9 mouse cellular contexts compared by ENCODE assay signal in genomic region chr10:95398489-95398888, GRCm38 (mm10). TPM values are rescaled to one million over a fixed set of nuclear protein-coding genes. Genes with fewer than 3 reads are reported as not detected.
DNase-seq lines count a peak whose midpoint lies in the region; ATAC-seq and TF ChIP-seq lines count a peak whose summit lies in the region.
"Had no signal": no experiment of that assay in that cellular context is flagged by ENCODE, and none has a peak within 500 bp of the region (broad histone marks: within the 10 kb centered on the region; RNA-seq: fewer than 3 reads in every experiment).

No protein-coding gene starts in this region.

- H3K36me3 ChIP-seq in heart, embryonic 12.5 days: peaks cover 7% of the 10 kb centered on the region; the same call in 1 of the 2 replicates
- H3K36me3 ChIP-seq in limb, embryonic 14.5 days (ENCODE audit: control insufficient read depth, insufficient read depth, low read length): no peaks in the 10 kb centered on the region
- H3K36me3 ChIP-seq in neural tube, embryonic 14.5 days (ENCODE audit: control insufficient read depth, insufficient read depth, low read length): no peaks in the 10 kb centered on the region

- DNase-seq in thymus, postnatal 4 days: peak; percentile 15
- no peak for DNase-seq in thymus, postnatal 0 days (ENCODE audit: low spot score)
- DNase-seq in limb, embryonic 14.5 days (ENCODE audit: low spot score): no peak
- no peak for DNase-seq in layer of hippocampus, adult 9-10 months (ENCODE audit: low spot score)
- DNase-seq in thymus, postnatal 14 days: no peak

- no peak for ATAC-seq in heart, embryonic 12.5 days (ENCODE audit: insufficient number of reproducible peaks, low FRiP score)
- no peak for ATAC-seq in limb, embryonic 14.5 days (ENCODE audit: low FRiP score, low read depth)
- ATAC-seq in neural tube, embryonic 14.5 days (ENCODE audit: low read depth): peak; percentile 65; the same call in 1 of the 2 replicates
- no peak for ATAC-seq in erythroid progenitor cell, adult 5-6 weeks (replicated peaks; ENCODE audit: low FRiP score, poor library complexity, severe bottlenecking)

- peak overlapping the region; percentile 60 for H3K9ac ChIP-seq in heart, embryonic 12.5 days
- peak overlapping the region; percentile 47 for H3K9ac ChIP-seq in limb, embryonic 14.5 days (ENCODE audit: low read depth, low read length, severe bottlenecking)
- H3K9ac ChIP-seq in neural tube, embryonic 14.5 days (replicated peaks; ENCODE audit: low read depth, low read length): peak overlapping the region; percentile 29; the same call in 1 of the 2 replicates

- no peaks in the 10 kb centered on the region for H3K9me3 ChIP-seq in heart, embryonic 12.5 days (replicated peaks)
- H3K9me3 ChIP-seq in limb, embryonic 14.5 days (ENCODE audit: control insufficient read depth, low read length): no peaks in the 10 kb centered on the region
- H3K9me3 ChIP-seq in neural tube, embryonic 14.5 days (ENCODE audit: control insufficient read depth, low read length): no peaks in the 10 kb centered on the region

- H3K4me3 ChIP-seq in heart, embryonic 12.5 days: peak overlapping the region; percentile 44
- peak overlapping the region; percentile 34 for H3K4me3 ChIP-seq in limb, embryonic 14.5 days (replicated peaks; ENCODE audit: low read length)
- peak overlapping the region; percentile 11 for H3K4me3 ChIP-seq in neural tube, embryonic 14.5 days (ENCODE audit: low read depth, low read length)

- 2% methylated on average over 18 of the region's 18 CpGs for WGBS in heart, embryonic 12.5 days
- WGBS in limb, embryonic 14.5 days: 8% methylated on average over 14 of the region's 18 CpGs
- WGBS in neural tube, embryonic 14.5 days: 2% methylated on average over 18 of the region's 18 CpGs

- H3K27me3 ChIP-seq in heart, embryonic 12.5 days (replicated peaks): 0 out of 2 replicates have a peak, but pooled peaks cover 3% of the 10 kb centered on the region
- H3K27me3 ChIP-seq in limb, embryonic 14.5 days (ENCODE audit: control insufficient read depth, insufficient read depth, low read length): 0 out of 2 replicates have a peak, but pooled peaks cover 6% of the 10 kb centered on the region
- no peaks in the 10 kb centered on the region for H3K27me3 ChIP-seq in neural tube, embryonic 14.5 days (ENCODE audit: control insufficient read depth, insufficient read depth, low read length)

- H3K4me2 ChIP-seq in heart, embryonic 12.5 days: peak overlapping the region; percentile 82
- H3K4me2 ChIP-seq in limb, embryonic 14.5 days (replicated peaks; ENCODE audit: low read depth, low read length, severe bottlenecking): peak overlapping the region; percentile 62
- peak overlapping the region; percentile 46 for H3K4me2 ChIP-seq in neural tube, embryonic 14.5 days (ENCODE audit: low read depth, low read length)

- peaks cover 31% of the 10 kb centered on the region; the same call in 1 of the 2 replicates for H3K4me1 ChIP-seq in heart, embryonic 12.5 days (replicated peaks)
- peaks cover 31% of the 10 kb centered on the region for H3K4me1 ChIP-seq in limb, embryonic 14.5 days (ENCODE audit: control insufficient read depth, insufficient read depth, low read length)
- H3K4me1 ChIP-seq in neural tube, embryonic 14.5 days (ENCODE audit: control insufficient read depth, insufficient read depth, low read length): 0 out of 2 replicates have a peak, but pooled peaks cover 7% of the 10 kb centered on the region

- no peak for TF ChIP-seq POLR2A in limb, embryonic 14.5 days (IDR thresholded peaks at IDR 0.05; ENCODE audit: borderline replicate concordance, extremely low read depth, insufficient read depth, insufficient read length)

- H3K27ac ChIP-seq in heart, embryonic 12.5 days (ENCODE audit: poor library complexity, severe bottlenecking): no peak overlapping the region
- H3K27ac ChIP-seq in limb, embryonic 14.5 days (replicated peaks; ENCODE audit: low read depth, low read length): no peak overlapping the region
- H3K27ac ChIP-seq in neural tube, embryonic 14.5 days (ENCODE audit: low read depth, low read length): no peak overlapping the region
- H3K27ac ChIP-seq: macrophage had no signal

RNA-seq across cellular contexts. Expression of gene Socs2, which starts 18.5 kb away (rescaled TPM):
- polyA plus RNA-seq in thymus, postnatal 0 days (2015; fragmentation: Nextera tagmentation; extraction: Ambion mirVana): 14.7 and 17.3 TPM in 2 replicates
- 47.7 and 49.0 TPM in 2 replicates for polyA plus RNA-seq in heart, embryonic 12.5 days (2016; fragmentation: Nextera tagmentation; extraction: Ambion mirVana)
- 23.2 and 32.8 TPM in 2 replicates for polyA plus RNA-seq in limb, embryonic 14.5 days (2012; rRNA removed)
- polyA plus RNA-seq in limb, embryonic 14.5 days (2014; fragmentation: Nextera tagmentation; extraction: Ambion mirVana): 54.0 and 54.7 TPM in 2 replicates
- 141 and 155 TPM in 2 replicates for polyA plus RNA-seq in neural tube, embryonic 14.5 days (2014; fragmentation: Nextera tagmentation; extraction: Ambion mirVana)
- not detected in 2 replicates for total RNA-seq in erythroid progenitor cell, adult 5-6 weeks (2015; ENCODE audit: low replicate concordance)
- total RNA-seq in erythroid progenitor cell, adult 5-6 weeks (2017; ENCODE audit: low replicate concordance): not detected in 2 replicates
